Mouse (Mus musculus): Measurements from ENCODE around the gene Slc35a3.
"Not testable (repeated sequence)": the region's sequence is repeated elsewhere in the genome, so short reads cannot be mapped to it uniquely, and the experiment has no call there.

Gene Slc35a3

GRCm38 (mm10) chr3:116712436-116712881 lies at the start of gene Slc35a3:
Gene Slc35a3, minus strand, starts transcription at chr3:116712831.
- DNase-seq (ENCODE audit: low spot score), result no peak

- DNase-seq (ENCODE audit: low spot score), result no peak
Measured at GRCm38 (mm10) chr3:116752818-116753217, 40.2 kb upstream of the Slc35a3 start.

GRCm38 (mm10) chr3:116751191-116751860 lies 38.7 kb upstream of the Slc35a3 start:
- DNase-seq (ENCODE audit: low spot score), result peak; percentile 54

- peak; percentile 42 for DNase-seq (ENCODE audit: low spot score)
Measured at GRCm38 (mm10) chr3:116748391-116749170, 36.0 kb upstream of the Slc35a3 start.

GRCm38 (mm10) chr3:116747648-116748047 lies 35.0 kb upstream of the Slc35a3 start:
- DNase-seq (ENCODE audit: low spot score), result not testable (repeated sequence)

GRCm38 (mm10) chr3:116740963-116741362 lies 28.3 kb upstream of the Slc35a3 start:
- no peak for DNase-seq (ENCODE audit: low spot score)

GRCm38 (mm10) chr3:116740106-116740505 lies 27.5 kb upstream of the Slc35a3 start:
- DNase-seq (ENCODE audit: low spot score), result no peak

GRCm38 (mm10) chr3:116737326-116737731 lies 24.7 kb upstream of the Slc35a3 start:
- peak; percentile 39 for DNase-seq (ENCODE audit: low spot score)

GRCm38 (mm10) chr3:116729483-116730174 lies 17.0 kb upstream of the Slc35a3 start:
- no peak for DNase-seq (ENCODE audit: low spot score)

GRCm38 (mm10) chr3:116726807-116727206 lies 14.2 kb upstream of the Slc35a3 start:
- DNase-seq (ENCODE audit: low spot score), result no peak

GRCm38 (mm10) chr3:116723496-116724481 lies 11.2 kb upstream of the Slc35a3 start:
- DNase-seq (ENCODE audit: low spot score), result no peak

GRCm38 (mm10) chr3:116722980-116723379 lies 10.3 kb upstream of the Slc35a3 start:
- DNase-seq (ENCODE audit: low spot score), result no peak

- no peak for DNase-seq (ENCODE audit: low spot score)
Measured at GRCm38 (mm10) chr3:116718951-116719350, 6.3 kb upstream of the Slc35a3 start.

GRCm38 (mm10) chr3:116713031-116713430 lies 400 bp upstream of the Slc35a3 start:
- DNase-seq (ENCODE audit: low spot score), result no peak

- DNase-seq (ENCODE audit: low spot score), result peak; percentile 81
Measured at GRCm38 (mm10) chr3:116711624-116712435, 801 bp downstream of the Slc35a3 start.

- DNase-seq (ENCODE audit: low spot score), result no peak
Measured at GRCm38 (mm10) chr3:116710941-116711340, 1.7 kb downstream of the Slc35a3 start.

GRCm38 (mm10) chr3:116705637-116706204 lies 6.9 kb downstream of the Slc35a3 start:
- DNase-seq (ENCODE audit: low spot score), result no peak

GRCm38 (mm10) chr3:116703835-116704234 lies 8.8 kb downstream of the Slc35a3 start:
- no peak for DNase-seq (ENCODE audit: low spot score)

GRCm38 (mm10) chr3:116702647-116703272 lies 9.9 kb downstream of the Slc35a3 start:
- DNase-seq (ENCODE audit: low spot score), result no peak

GRCm38 (mm10) chr3:116701601-116702000 lies 11.0 kb downstream of the Slc35a3 start:
- DNase-seq (ENCODE audit: low spot score), result no peak
